Mouse (Mus musculus) frontal cortex, adult 2 months (tissue): ENCODE data around the gene Myd88. TPM values are rescaled to one million over a fixed set of nuclear protein-coding genes. Genes with fewer than 3 reads are reported as not detected.

Experiments
- DNase-seq, 2 experiments: peaks; one replicate each; pipeline ENCODE4 v3.0.0; 2022; ENCODE audit warnings: low spot score in 1 of 2; ENCODE audit errors: extremely low spot score in 1 of 2
- polyA plus RNA-seq: library from polyadenylated mRNA; depleted of rRNA; stranded (reverse); fragments of >200 nt; gene quantifications from 2 replicates; pipeline ENCODE4 v1.2.3, GENCODE M21; 2012; rRNA removed

The Myd88 gene
- polyA plus RNA-seq, 1 experiment, result 5.5 TPM

- DNase-seq, result no peak
Observed at GRCm38 (mm10) chr9:119305863-119306262, 35.3 kb downstream of the Myd88 start.

- no peak for DNase-seq
Observed at GRCm38 (mm10) chr9:119298563-119298962, 42.6 kb downstream of the Myd88 start.

GRCm38 (mm10) chr9:119297696-119298095 is 43.5 kb downstream of the Myd88 start:
- no peak for DNase-seq

- no peak for DNase-seq
Observed at GRCm38 (mm10) chr9:119290791-119291190, 50.4 kb downstream of the Myd88 start.

Other genes starting within 250 kb of the Myd88 start
- gene Plcd1, start 247.9 kb downstream of the Myd88 start, polyA plus RNA-seq, result 15.9 and 18.4 TPM in 2 replicates
- 3.5 and 4.6 TPM in 2 replicates for gene Dlec1, start 238.9 kb downstream of the Myd88 start, polyA plus RNA-seq
- 0.80 and 1.7 TPM in 2 replicates for gene Acaa1b, start 184.3 kb downstream of the Myd88 start, polyA plus RNA-seq
- not detected in 2 replicates for gene Gm47289, start 182.2 kb downstream of the Myd88 start, polyA plus RNA-seq
- not detected in 2 replicates for gene Slc22a13, start 132.3 kb downstream of the Myd88 start, polyA plus RNA-seq
- 46.6 and 51.5 TPM in 2 replicates for gene Oxsr1, start 19.0 kb downstream of the Myd88 start, polyA plus RNA-seq
- 132 and 141 TPM in 2 replicates for gene Acaa1a, start 1.7 kb downstream of the Myd88 start, polyA plus RNA-seq
- 6.8 and 7.3 TPM in 2 replicates for gene Xylb, start 16.0 kb upstream of the Myd88 start, polyA plus RNA-seq
- not detected in 2 replicates for gene Slc22a14, start 24.1 kb upstream of the Myd88 start, polyA plus RNA-seq
- gene Acvr2b, start 60.7 kb upstream of the Myd88 start, polyA plus RNA-seq, result 7.7 and 8.4 TPM in 2 replicates
- 13.3 and 13.6 TPM in 2 replicates for gene Exog, start 103.5 kb upstream of the Myd88 start, polyA plus RNA-seq
- gene Scn5a, start 237.6 kb upstream of the Myd88 start, polyA plus RNA-seq, result 2.1 and 2.2 TPM in 2 replicates